Mouse (Mus musculus) gastrocnemius, postnatal 4 days (tissue): ENCODE data around the gene Dhrs7c. TPM values are rescaled to one million over a fixed set of nuclear protein-coding genes. Genes with fewer than 3 reads are reported as not detected.

Experiments used
- DNase-seq, 2 experiments: peaks; one replicate each; pipeline ENCODE4 v3.0.0; 2021 to 2022; ENCODE audit warnings: low spot score in 2 of 2, mixed read lengths in 2 of 2
- long read RNA-seq, 2 experiments: library from polyadenylated mRNA; stranded (forward); transcript quantifications; one replicate each; pipeline ENCODE4 v2.0.0; 2021
- total RNA-seq, 2 experiments: library from RNA; stranded (reverse); gene quantifications; 2 replicates each; pipeline ENCODE4 v1.2.3; 2021

Dhrs7c gene
- total RNA-seq: 100 to 1,000 TPM; 312 to 366 TPM
- long read RNA-seq, experiment 1, transcript Dhrs7c-205 (7 exons, 1,108 nt): major isoform, 76 of 103 reads
- long read RNA-seq, experiment 1, partial matches to known transcripts: 9 of 103 reads
- long read RNA-seq, experiment 1, other reads (novel, unspliced or antisense): 13 of 103 reads
- long read RNA-seq, experiment 2, transcript Dhrs7c-204 (3 exons, 342 nt): minor isoform, 9 of 119 reads
- long read RNA-seq, experiment 2, transcript Dhrs7c-205 (7 exons, 1,108 nt): major isoform, 66 of 119 reads
- long read RNA-seq, experiment 2, partial matches to known transcripts: 21 of 119 reads
- long read RNA-seq, experiment 2, other reads (novel, unspliced or antisense): 21 of 119 reads

GRCm38 (mm10) chr11:67797931-67798330, at the start of gene Dhrs7c:
Gene Dhrs7c, plus strand, starts transcription at chr11:67798187.
- peak in 1 of 2 experiments; percentile 58 for DNase-seq

- DNase-seq: no peak
Measured at GRCm38 (mm10) chr11:67756287-67756686, 41.7 kb upstream of the Dhrs7c start.

GRCm38 (mm10) chr11:67757373-67758167, 40.4 kb upstream of the Dhrs7c start:
- no peak for DNase-seq

GRCm38 (mm10) chr11:67771053-67771452, 26.9 kb upstream of the Dhrs7c start, which contains the start of gene Glp2r:
Gene Glp2r, minus strand, starts transcription at chr11:67771153.
- no peak for DNase-seq

GRCm38 (mm10) chr11:67771691-67772090, 26.3 kb upstream of the Dhrs7c start:
- no peak for DNase-seq

GRCm38 (mm10) chr11:67772577-67772976, 25.4 kb upstream of the Dhrs7c start:
- DNase-seq: no peak

- no peak for DNase-seq
Measured at GRCm38 (mm10) chr11:67774379-67774778, 23.6 kb upstream of the Dhrs7c start, which contains the start of gene Gsg1l2. Gene Gsg1l2, plus strand, starts transcription at chr11:67774608.

- DNase-seq: no peak
Measured at GRCm38 (mm10) chr11:67790182-67790581, 7.8 kb upstream of the Dhrs7c start.

- no peak for DNase-seq
Measured at GRCm38 (mm10) chr11:67800130-67800723, 2.2 kb downstream of the Dhrs7c start.

- DNase-seq: no peak
Measured at GRCm38 (mm10) chr11:67801169-67801568, 3.2 kb downstream of the Dhrs7c start.

GRCm38 (mm10) chr11:67805538-67805937, 7.6 kb downstream of the Dhrs7c start:
- DNase-seq: no peak

GRCm38 (mm10) chr11:67806832-67807597, 9.0 kb downstream of the Dhrs7c start:
- DNase-seq: no peak

GRCm38 (mm10) chr11:67808051-67808450, 10.1 kb downstream of the Dhrs7c start:
- no peak for DNase-seq

- DNase-seq: no peak
Measured at GRCm38 (mm10) chr11:67811535-67811934, 13.5 kb downstream of the Dhrs7c start.

- peak in 1 of 2 experiments; percentile 30 for DNase-seq
Measured at GRCm38 (mm10) chr11:67819604-67820003, 21.6 kb downstream of the Dhrs7c start.

GRCm38 (mm10) chr11:67820221-67820620, 22.2 kb downstream of the Dhrs7c start:
- peak in 1 of 2 experiments; percentile 36 for DNase-seq

GRCm38 (mm10) chr11:67821560-67821959, 23.6 kb downstream of the Dhrs7c start:
- DNase-seq: no peak

- DNase-seq: no peak
Measured at GRCm38 (mm10) chr11:67828360-67829059, 30.5 kb downstream of the Dhrs7c start.

- no peak for DNase-seq
Measured at GRCm38 (mm10) chr11:67829530-67829929, 31.5 kb downstream of the Dhrs7c start.

- no peak for DNase-seq
Measured at GRCm38 (mm10) chr11:67831820-67832219, 33.8 kb downstream of the Dhrs7c start.
